Mouse (Mus musculus) heart, embryonic 14.5 days (tissue): ENCODE measurements at regions not wholly inside any gene's neighbourhood (a gene's known extent, or its start where the extent isn't known, plus 50 kb on each side); places are given as distances from the start of the nearest gene placed in this dataset.

ENCODE experiments used
- ATAC-seq: fragments of 200-750 bp; cut with Nextera tagmentation; 2 replicates; pipeline ENCODE4 v1.8.0; 2017; ENCODE audit warnings: low read depth, moderate TSS enrichment; ENCODE audit not compliant: insufficient number of reproducible peaks, insufficient read depth, low FRiP score
- H3K27ac ChIP-seq, 2 experiments: fragments of 200-500 bp in 1 of 2; fragments of 300-500 bp in 1 of 2; sonication (generic) in 1 of 2; replicated peaks in 1 of 2; 2 replicates each; pipeline ENCODE4 v1.5.1; 2012 to 2014; ENCODE audit warnings: low read depth in 2 of 2, low read length in 2 of 2, control low read depth in 1 of 2, mild to moderate bottlenecking in 1 of 2, mixed read lengths in 1 of 2; ENCODE audit not compliant: control insufficient read depth in 1 of 2, insufficient read depth in 1 of 2
- H3K27me3 ChIP-seq: fragments of 300-500 bp; sonication (generic); 2 replicates; pipeline ENCODE4 v1.6.1; 2014; ENCODE audit warnings: mild to moderate bottlenecking, low read length, control low read depth; ENCODE audit not compliant: control insufficient read depth, insufficient read depth
- H3K36me3 ChIP-seq: fragments of 300-500 bp; sonication (generic); 2 replicates; pipeline ENCODE4 v1.6.1; 2014; ENCODE audit warnings: mild to moderate bottlenecking, control low read depth, low read length, mixed read lengths; ENCODE audit not compliant: control insufficient read depth, insufficient read depth
- H3K4me1 ChIP-seq, 2 experiments: fragments of 200-500 bp in 1 of 2; fragments of 300-500 bp in 1 of 2; sonication (generic) in 1 of 2; 2 replicates each; pipeline ENCODE4 v1.6.1; 2012 to 2014; ENCODE audit warnings: low read length in 2 of 2, control low read depth in 1 of 2, mixed read lengths in 1 of 2; ENCODE audit not compliant: control insufficient read depth in 2 of 2, insufficient read depth in 2 of 2
- H3K4me2 ChIP-seq: fragments of 300-500 bp; sonication (generic); 2 replicates; pipeline ENCODE4 v1.6.1; 2014; ENCODE audit warnings: mild to moderate bottlenecking, low read length
- H3K4me3 ChIP-seq, 2 experiments: fragments of 200-500 bp in 1 of 2; fragments of 300-500 bp in 1 of 2; sonication (generic) in 1 of 2; 2 replicates each; pipeline ENCODE4 v1.5.1; 2012 to 2014; ENCODE audit warnings: low read length in 2 of 2, mild to moderate bottlenecking in 2 of 2, control low read depth in 1 of 2, low read depth in 1 of 2, moderate library complexity in 1 of 2; ENCODE audit not compliant: control insufficient read depth in 1 of 2, insufficient read depth in 1 of 2
- H3K9ac ChIP-seq: fragments of 300-500 bp; sonication (generic); 2 replicates; pipeline ENCODE4 v1.6.1; 2014; ENCODE audit warnings: mild to moderate bottlenecking, low read length
- H3K9me3 ChIP-seq: fragments of 300-500 bp; sonication (generic); 2 replicates; pipeline ENCODE4 v1.6.1; 2016; ENCODE audit warnings: low read length, control low read depth; ENCODE audit not compliant: control insufficient read depth
- WGBS: fragments of 180-500 bp; shearing (Covaris S2); extraction: QIAGEN DNeasy Blood & Tissue Kit; methylation state at CpG from one replicate; pipeline ENCODE4 v1.1.7; 2014; 5-methylcytosine and 5-hydroxymethylcytosine counted together

DNA sequence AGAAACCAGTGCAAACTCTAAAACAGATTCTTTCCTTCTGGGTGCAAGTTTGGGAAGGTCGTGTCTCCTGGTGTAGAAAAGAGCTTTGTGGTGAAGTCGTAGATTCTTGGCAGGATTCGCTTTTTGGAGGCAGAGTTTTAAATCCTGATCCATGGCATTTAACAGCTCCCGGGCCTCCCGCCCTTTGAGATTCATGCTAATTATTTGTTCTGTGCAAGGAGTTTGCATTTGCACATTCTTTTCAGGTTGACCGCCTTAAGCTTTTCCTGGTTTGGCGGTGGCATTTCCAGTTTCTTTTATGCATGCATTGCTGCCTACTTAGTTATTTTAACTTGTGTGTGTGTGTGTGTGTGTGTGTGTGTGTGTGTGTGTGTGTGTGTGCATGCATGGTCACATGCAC lies 126.9 kb upstream of the A230072I06Rik start:
- H3K4me2 ChIP-seq = no peak overlapping the region
- no peak overlapping the region for H3K4me3 ChIP-seq
- WGBS = 74% methylated on average over 7 of the region's 7 CpGs
- H3K4me1 ChIP-seq = no peaks in the 10 kb centered on the region
- no peaks in the 10 kb centered on the region for H3K36me3 ChIP-seq
- H3K9ac ChIP-seq = no peak overlapping the region
- ATAC-seq = no peak
- H3K27me3 ChIP-seq = no peaks in the 10 kb centered on the region
- no peaks in the 10 kb centered on the region for H3K9me3 ChIP-seq
- H3K27ac ChIP-seq = no peak overlapping the region

DNA sequence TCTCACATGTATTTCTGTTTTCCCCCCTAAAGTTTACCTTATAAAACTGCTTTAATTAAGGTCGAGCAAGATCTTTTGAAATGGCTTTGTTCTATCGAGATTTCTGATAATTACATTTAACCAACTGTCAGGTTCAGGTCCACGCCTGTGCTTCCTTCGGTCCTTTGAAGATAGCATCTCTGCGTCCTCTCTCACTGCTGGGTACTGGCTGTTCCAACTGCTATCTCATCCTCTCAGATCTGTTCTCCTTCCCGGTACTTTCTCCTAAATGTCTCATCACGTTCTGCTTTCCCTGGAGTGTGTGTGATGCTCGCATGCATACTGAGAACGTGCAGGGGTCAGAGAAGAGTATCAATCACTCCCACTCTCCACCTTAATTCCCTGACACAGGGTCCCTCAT lies 125.8 kb upstream of the A230072I06Rik start:
- no peaks in the 10 kb centered on the region for H3K27me3 ChIP-seq
- no peak for ATAC-seq
- 57% methylated on average over 9 of the region's 9 CpGs for WGBS
- H3K4me3 ChIP-seq = no peak overlapping the region
- H3K9ac ChIP-seq = no peak overlapping the region
- H3K9me3 ChIP-seq = no peaks in the 10 kb centered on the region
- no peak overlapping the region for H3K27ac ChIP-seq
- H3K4me1 ChIP-seq = no peaks in the 10 kb centered on the region
- no peak overlapping the region for H3K4me2 ChIP-seq
- no peaks in the 10 kb centered on the region for H3K36me3 ChIP-seq

DNA sequence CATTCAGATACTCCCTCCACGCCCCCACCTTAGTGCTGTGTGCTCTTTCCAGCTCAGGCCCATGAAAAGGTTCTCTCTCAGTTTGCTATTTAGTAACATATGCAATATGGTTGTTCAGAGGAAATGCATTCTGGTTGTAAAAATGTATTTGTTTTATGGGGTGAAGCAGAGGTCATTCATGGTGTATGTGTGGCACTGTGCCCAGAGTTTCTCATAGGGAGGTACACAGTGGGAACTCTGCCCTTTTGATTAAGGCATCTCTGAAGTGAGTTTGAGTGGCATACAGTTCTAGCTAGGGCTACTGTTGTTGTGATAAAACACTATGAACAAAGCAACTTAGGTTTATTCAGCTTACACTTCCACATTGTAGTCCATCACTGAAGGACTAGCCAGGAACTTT lies 121.7 kb upstream of the A230072I06Rik start:
- H3K27ac ChIP-seq = no peak overlapping the region
- H3K4me2 ChIP-seq = no peak overlapping the region
- no peaks in the 10 kb centered on the region for H3K4me1 ChIP-seq
- WGBS = 72% methylated on average over 1 of the region's 1 CpGs
- H3K36me3 ChIP-seq = no peaks in the 10 kb centered on the region
- H3K9ac ChIP-seq = no peak overlapping the region
- no peak for ATAC-seq
- H3K4me3 ChIP-seq = no peak overlapping the region
- no peaks in the 10 kb centered on the region for H3K9me3 ChIP-seq
- 0 out of 2 replicates have a peak, but pooled peaks cover 3% of the 10 kb centered on the region for H3K27me3 ChIP-seq

DNA sequence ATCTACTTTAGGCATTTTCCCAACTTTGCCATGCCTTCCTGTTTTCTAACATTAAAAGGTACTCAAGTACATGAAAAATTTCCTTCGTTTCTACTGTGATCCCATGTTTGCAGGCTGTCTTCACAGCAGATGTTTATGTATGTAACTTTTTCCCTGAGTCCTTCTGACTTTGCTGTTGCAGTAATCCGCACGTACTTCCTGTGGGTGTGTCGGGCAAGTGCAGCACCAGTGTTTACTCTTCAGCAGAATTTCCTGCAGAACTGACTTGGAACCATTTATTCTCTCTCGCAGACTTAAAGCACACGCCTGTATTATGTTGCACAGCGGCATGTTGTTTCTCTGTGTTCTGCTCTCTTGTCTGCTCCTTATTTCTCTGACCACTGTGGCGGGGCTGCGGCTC lies 120.4 kb upstream of the A230072I06Rik start:
- Histone ChIP-seq H3K4me3 (no peak overlapping the region), H3K36me3 (no peaks in the 10 kb centered on the region), H3K4me2 (no peak overlapping the region), H3K9ac (no peak overlapping the region), H3K27ac (no peak overlapping the region), H3K4me1 (peaks cover 2 to 3% of the 10 kb centered on the region in 2 experiments; a peak in 3 of 4 replicates), H3K27me3 (peaks cover 12% of the 10 kb centered on the region), H3K9me3 (no peaks in the 10 kb centered on the region)
- WGBS = 74% methylated on average over 9 of the region's 9 CpGs
- ATAC-seq = no peak

DNA sequence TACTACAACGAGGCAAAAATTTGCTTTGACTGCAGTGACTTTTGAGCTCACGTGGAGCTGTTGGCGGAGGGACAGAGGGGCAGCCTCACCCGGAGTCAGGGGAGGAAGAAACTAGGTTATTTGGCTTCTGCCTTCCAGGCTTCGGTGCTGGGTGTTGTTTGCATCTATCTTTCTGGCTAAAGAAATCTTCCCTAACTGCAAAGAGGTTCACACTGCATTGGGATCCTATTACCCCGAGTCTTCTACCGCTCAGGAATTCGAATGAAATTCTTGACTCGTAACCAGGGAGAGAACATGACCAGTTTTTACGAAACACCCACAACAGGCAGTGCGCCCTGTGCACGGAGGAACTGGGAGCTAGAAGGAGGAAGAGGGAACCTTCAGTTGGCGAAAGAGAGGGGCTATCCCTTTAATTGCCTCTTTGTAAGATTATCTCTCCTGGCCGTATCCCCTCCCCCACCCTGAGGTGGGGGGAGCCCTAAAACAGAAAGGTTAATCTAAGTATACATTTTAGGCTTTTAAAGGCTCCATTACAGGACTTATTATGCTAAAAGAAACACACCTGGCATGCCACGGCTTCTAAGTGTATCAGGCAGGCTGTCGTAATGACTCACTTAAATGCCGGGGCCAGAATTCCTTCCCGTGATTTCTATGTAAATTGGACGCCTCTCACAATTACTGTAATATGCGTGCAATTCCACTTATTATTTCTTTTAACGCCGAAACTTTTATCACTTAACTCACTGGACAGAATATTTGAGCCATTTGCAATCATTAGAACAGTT lies 115.5 kb upstream of the A230072I06Rik start:
- Histone ChIP-seq H3K4me2 (peak overlapping the region; percentile 62), H3K9me3 (no peaks in the 10 kb centered on the region), H3K27me3 (peaks cover 20% of the 10 kb centered on the region), H3K36me3 (no peaks in the 10 kb centered on the region), H3K4me1 (peaks cover 2 to 4% of the 10 kb centered on the region in 2 experiments; a peak in 3 of 4 replicates), H3K9ac (0 out of 2 replicates have a peak overlapping the region, but pooled peaks have one; percentile 31), H3K4me3 (peak overlapping the region; percentile 19 to 20; a peak in 2 of 4 replicates), H3K27ac (no peak overlapping the region)
- 19% methylated on average over 22 of the region's 22 CpGs for WGBS
- no peak for ATAC-seq

DNA sequence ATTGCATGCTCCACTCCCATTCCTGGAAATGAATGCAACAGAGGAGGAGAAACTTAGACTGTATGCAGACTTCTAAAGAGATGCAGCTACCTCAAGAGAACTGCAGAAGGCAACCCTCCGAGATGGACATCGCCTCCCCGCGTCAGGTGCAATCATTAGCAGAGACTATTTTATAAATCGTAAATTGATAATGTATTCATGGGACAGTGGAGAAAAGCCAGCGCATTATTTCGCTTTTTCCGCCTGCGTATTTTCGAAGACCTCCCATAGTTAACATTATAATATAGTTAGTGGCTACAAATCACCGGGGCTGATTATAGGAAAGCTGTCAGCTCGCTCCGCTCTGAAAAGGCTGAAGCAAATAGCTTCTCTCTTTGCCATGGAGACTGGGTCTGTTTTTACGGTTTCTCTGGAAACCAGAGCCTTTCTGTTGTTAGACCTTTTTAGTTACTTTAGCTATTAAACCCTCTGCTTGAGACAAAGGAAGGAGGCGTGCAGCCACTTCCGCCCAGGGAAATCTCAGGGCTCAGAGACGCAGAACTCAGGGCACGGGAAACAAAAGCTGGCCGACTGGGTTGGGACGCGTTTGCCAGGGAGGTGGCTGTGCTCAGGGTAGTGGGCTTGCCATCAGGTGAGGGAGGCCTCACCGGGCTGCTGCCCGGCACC lies 113.0 kb upstream of the A230072I06Rik start:
- 80% methylated on average over 23 of the region's 23 CpGs for WGBS
- Histone ChIP-seq H3K9ac (no peak overlapping the region), H3K36me3 (no peaks in the 10 kb centered on the region)

DNA sequence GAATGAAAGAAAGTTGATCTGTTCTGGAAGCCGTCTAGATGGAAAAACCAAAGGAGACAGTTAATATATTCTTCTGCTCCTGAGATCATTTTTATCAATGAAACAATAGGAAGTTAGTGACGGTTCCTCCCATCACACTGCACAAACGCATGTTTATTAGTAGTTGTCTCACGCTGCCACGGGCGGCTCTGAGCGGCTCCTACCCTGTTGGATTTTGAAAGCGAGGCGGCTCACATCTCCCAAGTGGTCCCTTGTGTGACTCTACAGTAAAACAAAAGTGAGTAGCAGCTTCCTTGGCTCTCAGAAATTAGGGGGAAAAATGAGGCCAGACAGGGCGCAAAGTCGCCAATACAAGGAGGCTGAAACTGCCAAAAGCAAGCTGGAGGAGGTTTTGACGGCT lies 106.8 kb upstream of the A230072I06Rik start:
- Histone ChIP-seq H3K9me3 (no peaks in the 10 kb centered on the region), H3K4me1 (peaks cover 0 to 3% of the 10 kb centered on the region in 2 experiments; a peak in 3 of 4 replicates), H3K4me2 (no peak overlapping the region), H3K9ac (no peak overlapping the region), H3K27me3 (peaks cover 32% of the 10 kb centered on the region), H3K27ac (no peak overlapping the region), H3K4me3 (no peak overlapping the region), H3K36me3 (no peaks in the 10 kb centered on the region)
- WGBS = 80% methylated on average over 12 of the region's 12 CpGs
- ATAC-seq = no peak

More for the DNA sequence above, 113.0 kb upstream of the A230072I06Rik start:
- Histone ChIP-seq H3K4me3 (no peak overlapping the region), H3K4me2 (no peak overlapping the region), H3K9me3 (no peaks in the 10 kb centered on the region), H3K27ac (no peak overlapping the region), H3K27me3 (peaks cover 33% of the 10 kb centered on the region), H3K4me1 (peaks cover 2 to 4% of the 10 kb centered on the region in 2 experiments; a peak in 3 of 4 replicates)
- no peak for ATAC-seq
